Mouse (Mus musculus) small intestine, adult 2 months (tissue): ENCODE data around the gene Atp2a1.

Experiments
- CTCF ChIP-seq: fragments of 200-500 bp; IDR thresholded peaks from 2 replicates; pipeline ENCODE4 v1.5.1; 2012; ENCODE audit warnings: low read depth, mild to moderate bottlenecking, control low read depth, inconsistent platforms, low read length, moderate library complexity, mixed read lengths; ENCODE audit not compliant: insufficient replicate concordance, insufficient read length; ENCODE audit errors: extremely low read depth
- POLR2A ChIP-seq: fragments of 200-500 bp; IDR thresholded peaks from 2 replicates; pipeline ENCODE4 v1.6.1; 2012; ENCODE audit warnings: low read depth, mild to moderate bottlenecking, control low read depth, inconsistent platforms, low read length, moderate library complexity

DNA sequence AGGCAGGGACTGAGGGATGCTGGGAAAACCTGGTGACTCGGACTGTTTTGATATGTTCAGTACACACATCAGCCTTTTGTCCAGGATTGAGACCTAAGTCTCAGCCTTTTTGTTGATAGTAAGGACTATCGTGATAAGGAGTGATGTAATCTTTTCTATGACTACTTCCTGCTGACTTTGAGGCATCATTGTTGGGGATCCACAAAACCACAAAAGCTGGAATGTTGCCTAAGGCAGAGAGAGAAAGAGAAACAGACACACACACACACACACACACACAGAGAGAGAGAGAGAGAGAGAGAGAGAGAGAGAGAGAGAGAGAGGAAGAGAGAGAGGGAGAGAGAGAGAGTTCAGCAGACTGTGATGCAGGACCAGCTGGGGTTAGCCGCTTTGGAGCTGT lies 44.4 kb downstream of the Atp2a1 start:
- TF ChIP-seq CTCF (no peak), POLR2A (no peak)
